Comparison of ENCODE assay signal across 12 mouse cellular contexts in genomic region chr7:56801841-56802240, GRCm38 (mm10).
"Had no signal": no experiment of that assay in that cellular context is flagged by ENCODE, and none has a peak within 500 bp of the region (broad histone marks: within the 10 kb centered on the region; RNA-seq: fewer than 3 reads in every experiment).

No protein-coding gene starts in this region.

- DNase-seq: kidney, adult 2 months; kidney, postnatal 10 days; kidney, postnatal 36 days; left cerebral cortex, postnatal 4 days; liver, postnatal 0 days; lung, embryonic 14.5 days; right cerebral cortex, adult 18-20 months; right cerebral cortex, postnatal 14 days; right cerebral cortex, postnatal 4 days; thymus, adult 2 months; thymus, postnatal 14 days; thymus, postnatal 4 days had no signal
